Mouse (Mus musculus): ENCODE measurements around the gene Bcar3. TPM values are rescaled to one million over a fixed set of nuclear protein-coding genes. Genes with fewer than 3 reads are reported as not detected.

The Bcar3 gene
- polyA plus RNA-seq, 1 experiment, result 8.8 TPM

- H3K4me3 ChIP-seq (ENCODE audit: insufficient read depth, low read depth, low read length), result no peak overlapping the region
- H3K4me1 ChIP-seq (ENCODE audit: control insufficient read depth, insufficient read depth, insufficient read length, low read length), result peaks cover 16% of the 10 kb centered on the region; the same call in 1 of the 2 replicates
- no peak overlapping the region for H3K27ac ChIP-seq (replicated peaks; ENCODE audit: low read depth, low read length)
Observed at GRCm38 (mm10) chr3:122337992-122338391, 44.1 kb downstream of the Bcar3 start.

GRCm38 (mm10) chr3:122338897-122339296 is 45.0 kb downstream of the Bcar3 start:
- Histone ChIP-seq H3K4me3 (ENCODE audit: insufficient read depth, low read depth, low read length) (no peak overlapping the region), H3K4me1 (ENCODE audit: control insufficient read depth, insufficient read depth, insufficient read length, low read length) (0 out of 2 replicates have a peak, but pooled peaks cover 11% of the 10 kb centered on the region), H3K27ac (replicated peaks; ENCODE audit: low read depth, low read length) (no peak overlapping the region)

- Histone ChIP-seq H3K4me3 (ENCODE audit: insufficient read depth, low read depth, low read length) (no peak overlapping the region), H3K4me1 (ENCODE audit: control insufficient read depth, insufficient read depth, insufficient read length, low read length) (0 out of 2 replicates have a peak, but pooled peaks cover 4% of the 10 kb centered on the region), H3K27ac (replicated peaks; ENCODE audit: low read depth, low read length) (0 out of 2 replicates have a peak overlapping the region, but pooled peaks have one; percentile 33)
Observed at GRCm38 (mm10) chr3:122340135-122341068, 46.5 kb downstream of the Bcar3 start.

- H3K4me3 ChIP-seq (ENCODE audit: insufficient read depth, low read depth, low read length), result no peak overlapping the region
- no peak overlapping the region for H3K27ac ChIP-seq (replicated peaks; ENCODE audit: low read depth, low read length)
- H3K4me1 ChIP-seq (ENCODE audit: control insufficient read depth, insufficient read depth, insufficient read length, low read length), result 0 out of 2 replicates have a peak, but pooled peaks cover 4% of the 10 kb centered on the region
Observed at GRCm38 (mm10) chr3:122343437-122343853, 49.5 kb downstream of the Bcar3 start.

GRCm38 (mm10) chr3:122344350-122344749 is 50.4 kb downstream of the Bcar3 start:
- Histone ChIP-seq H3K4me1 (ENCODE audit: control insufficient read depth, insufficient read depth, insufficient read length, low read length) (0 out of 2 replicates have a peak, but pooled peaks cover 4% of the 10 kb centered on the region), H3K27ac (replicated peaks; ENCODE audit: low read depth, low read length) (no peak overlapping the region), H3K4me3 (ENCODE audit: insufficient read depth, low read depth, low read length) (no peak overlapping the region)

- no peaks in the 10 kb centered on the region for H3K4me1 ChIP-seq (ENCODE audit: control insufficient read depth, insufficient read depth, insufficient read length, low read length)
- no peak overlapping the region for H3K27ac ChIP-seq (replicated peaks; ENCODE audit: low read depth, low read length)
- H3K4me3 ChIP-seq (ENCODE audit: insufficient read depth, low read depth, low read length), result no peak overlapping the region
Observed at GRCm38 (mm10) chr3:122345977-122346472, 52.1 kb downstream of the Bcar3 start.

- no peaks in the 10 kb centered on the region for H3K4me1 ChIP-seq (ENCODE audit: control insufficient read depth, insufficient read depth, insufficient read length, low read length)
- H3K27ac ChIP-seq (replicated peaks; ENCODE audit: low read depth, low read length), result no peak overlapping the region
- H3K4me3 ChIP-seq (ENCODE audit: insufficient read depth, low read depth, low read length), result no peak overlapping the region
Observed at GRCm38 (mm10) chr3:122346600-122346999, 52.7 kb downstream of the Bcar3 start.

- no peak overlapping the region for H3K27ac ChIP-seq (replicated peaks; ENCODE audit: low read depth, low read length)
- no peak overlapping the region for H3K4me3 ChIP-seq (ENCODE audit: insufficient read depth, low read depth, low read length)
- no peaks in the 10 kb centered on the region for H3K4me1 ChIP-seq (ENCODE audit: control insufficient read depth, insufficient read depth, insufficient read length, low read length)
Observed at GRCm38 (mm10) chr3:122348677-122349076, 54.7 kb downstream of the Bcar3 start.

- Histone ChIP-seq H3K4me1 (ENCODE audit: control insufficient read depth, insufficient read depth, insufficient read length, low read length) (no peaks in the 10 kb centered on the region), H3K4me3 (ENCODE audit: insufficient read depth, low read depth, low read length) (no peak overlapping the region), H3K27ac (replicated peaks; ENCODE audit: low read depth, low read length) (no peak overlapping the region)
Observed at GRCm38 (mm10) chr3:122352801-122353200, 58.9 kb downstream of the Bcar3 start.

GRCm38 (mm10) chr3:122359426-122359825 is 65.5 kb downstream of the Bcar3 start:
- no peak overlapping the region for H3K27ac ChIP-seq (replicated peaks; ENCODE audit: low read depth, low read length)
- peaks cover 13% of the 10 kb centered on the region for H3K4me1 ChIP-seq (ENCODE audit: control insufficient read depth, insufficient read depth, insufficient read length, low read length)
- H3K4me3 ChIP-seq (ENCODE audit: insufficient read depth, low read depth, low read length), result no peak overlapping the region

- Histone ChIP-seq H3K27ac (replicated peaks; ENCODE audit: low read depth, low read length) (no peak overlapping the region), H3K4me1 (ENCODE audit: control insufficient read depth, insufficient read depth, insufficient read length, low read length) (peaks cover 13% of the 10 kb centered on the region), H3K4me3 (ENCODE audit: insufficient read depth, low read depth, low read length) (no peak overlapping the region)
Observed at GRCm38 (mm10) chr3:122359954-122360353, 66.0 kb downstream of the Bcar3 start.

GRCm38 (mm10) chr3:122360721-122361138 is 66.8 kb downstream of the Bcar3 start:
- H3K27ac ChIP-seq (replicated peaks; ENCODE audit: low read depth, low read length), result no peak overlapping the region
- peaks cover 15% of the 10 kb centered on the region for H3K4me1 ChIP-seq (ENCODE audit: control insufficient read depth, insufficient read depth, insufficient read length, low read length)
- H3K4me3 ChIP-seq (ENCODE audit: insufficient read depth, low read depth, low read length), result no peak overlapping the region

- Histone ChIP-seq H3K4me1 (ENCODE audit: control insufficient read depth, insufficient read depth, insufficient read length, low read length) (peaks cover 15% of the 10 kb centered on the region), H3K4me3 (ENCODE audit: insufficient read depth, low read depth, low read length) (no peak overlapping the region), H3K27ac (replicated peaks; ENCODE audit: low read depth, low read length) (no peak overlapping the region)
Observed at GRCm38 (mm10) chr3:122362719-122363118, 68.8 kb downstream of the Bcar3 start.

- no peak overlapping the region for H3K27ac ChIP-seq (replicated peaks; ENCODE audit: low read depth, low read length)
- H3K4me3 ChIP-seq (ENCODE audit: insufficient read depth, low read depth, low read length), result no peak overlapping the region
- peaks cover 15% of the 10 kb centered on the region for H3K4me1 ChIP-seq (ENCODE audit: control insufficient read depth, insufficient read depth, insufficient read length, low read length)
Observed at GRCm38 (mm10) chr3:122364565-122364964, 70.6 kb downstream of the Bcar3 start.

- peaks cover 15% of the 10 kb centered on the region for H3K4me1 ChIP-seq (ENCODE audit: control insufficient read depth, insufficient read depth, insufficient read length, low read length)
- no peak overlapping the region for H3K4me3 ChIP-seq (ENCODE audit: insufficient read depth, low read depth, low read length)
- H3K27ac ChIP-seq (replicated peaks; ENCODE audit: low read depth, low read length), result peak overlapping the region; percentile 52; the same call in 1 of the 2 replicates
Observed at GRCm38 (mm10) chr3:122365326-122365725, 71.4 kb downstream of the Bcar3 start.
